Mouse (Mus musculus) bone marrow macrophage, adult 2 months (primary cell): ENCODE data around the gene Ctnnd2.

Source experiments
- CTCF ChIP-seq: IDR thresholded peaks from 2 replicates; pipeline ENCODE4 v1.5.1; 2012; ENCODE audit warnings: low read depth, mild to moderate bottlenecking, low read length, moderate library complexity
- POLR2A ChIP-seq: IDR thresholded peaks from 2 replicates; pipeline ENCODE4 v1.6.1; 2012; ENCODE audit warnings: mild to moderate bottlenecking, low read depth, low read length, borderline replicate concordance

DNA sequence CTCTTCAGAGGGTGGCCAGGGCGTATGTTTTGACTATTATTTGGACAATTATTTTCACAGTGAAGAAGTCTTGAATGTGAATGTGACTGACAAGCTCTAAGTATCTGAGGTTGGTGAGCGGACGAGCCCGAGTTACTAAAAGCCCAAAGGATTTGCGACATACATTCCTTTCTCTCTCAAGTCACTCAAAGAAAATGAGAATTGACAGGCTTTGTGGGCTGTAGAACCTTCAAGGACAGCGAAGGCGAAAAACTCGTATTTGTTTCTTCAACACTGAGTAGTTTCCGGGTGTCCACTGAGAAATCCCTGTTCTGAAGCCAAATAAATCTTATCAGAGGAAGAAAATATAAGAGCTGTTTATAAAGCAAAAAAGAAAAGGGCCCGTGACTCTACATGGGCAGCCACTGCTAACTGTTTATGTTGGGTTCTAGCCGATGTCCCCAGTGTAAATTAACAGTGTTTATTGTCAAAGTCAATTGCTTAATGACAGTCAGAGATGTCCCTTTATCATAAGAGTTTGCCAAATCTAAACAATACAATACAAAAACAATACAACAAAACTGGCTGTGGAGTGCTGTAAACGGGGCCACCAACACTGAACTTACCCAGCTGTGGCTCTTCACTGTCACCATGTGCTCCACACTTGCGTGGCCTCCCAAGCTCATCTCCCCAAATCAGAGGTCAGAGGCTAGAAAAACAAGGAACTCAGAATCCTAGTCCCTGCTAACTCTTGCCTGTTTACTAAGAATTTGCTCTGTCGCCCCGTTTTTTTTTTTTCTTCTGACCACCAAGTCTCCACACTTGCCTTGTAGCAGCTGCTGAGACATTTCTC is 818.2 kb downstream of the Ctnnd2 start:
- TF ChIP-seq CTCF = no peak
- no peak for TF ChIP-seq POLR2A
